Mouse (Mus musculus): ENCODE measurements around the gene Kcnmb2.
A peak's percentile ranks its signal among the peaks of the same experiment; 100 is the strongest.

Gene Kcnmb2

DNA sequence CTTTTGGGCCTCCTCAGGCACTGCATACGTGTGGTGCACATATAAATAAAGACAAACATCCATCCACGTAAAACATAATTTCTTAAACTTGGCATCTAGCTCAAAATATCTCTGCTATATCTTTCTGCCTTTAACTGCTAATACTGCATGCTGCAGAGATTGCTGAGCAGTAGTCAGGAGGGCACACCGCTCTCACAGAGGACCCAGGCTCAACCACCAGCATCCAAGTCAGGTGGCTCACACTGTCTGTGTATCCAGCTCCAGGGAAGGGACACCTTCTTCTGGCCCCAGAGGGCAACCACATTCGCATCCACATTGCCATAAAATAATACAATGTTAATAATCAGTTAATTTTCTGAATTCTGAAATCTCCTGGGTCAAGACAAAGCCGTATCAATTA, 241.9 kb downstream of the Kcnmb2 start:
- DNase-seq (ENCODE audit: low spot score): no peak

DNA sequence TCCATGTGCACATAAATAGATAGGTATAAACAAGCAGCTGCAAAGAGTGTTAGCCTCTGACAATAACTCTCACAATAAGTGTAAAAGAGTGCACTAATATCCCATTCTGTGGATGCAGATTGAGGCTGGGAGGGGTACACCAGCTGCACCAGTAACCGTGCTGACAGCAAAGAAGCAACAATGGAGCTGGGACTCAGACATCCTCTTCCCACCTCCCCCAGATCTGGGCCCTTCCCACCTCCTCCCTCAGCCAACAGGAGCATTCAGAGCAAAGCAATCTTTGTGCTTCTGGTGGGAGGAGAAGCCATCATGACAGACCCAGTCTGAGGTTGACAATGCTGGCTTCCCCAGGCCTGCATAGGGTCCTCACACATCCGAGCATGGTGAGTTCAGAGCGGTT, 242.3 kb downstream of the Kcnmb2 start:
- no peak for DNase-seq (ENCODE audit: low spot score)

- no peak for DNase-seq (ENCODE audit: low spot score)
Observed at GRCm38 (mm10) chr3:32147739-32148138, 245.4 kb downstream of the Kcnmb2 start.

DNA sequence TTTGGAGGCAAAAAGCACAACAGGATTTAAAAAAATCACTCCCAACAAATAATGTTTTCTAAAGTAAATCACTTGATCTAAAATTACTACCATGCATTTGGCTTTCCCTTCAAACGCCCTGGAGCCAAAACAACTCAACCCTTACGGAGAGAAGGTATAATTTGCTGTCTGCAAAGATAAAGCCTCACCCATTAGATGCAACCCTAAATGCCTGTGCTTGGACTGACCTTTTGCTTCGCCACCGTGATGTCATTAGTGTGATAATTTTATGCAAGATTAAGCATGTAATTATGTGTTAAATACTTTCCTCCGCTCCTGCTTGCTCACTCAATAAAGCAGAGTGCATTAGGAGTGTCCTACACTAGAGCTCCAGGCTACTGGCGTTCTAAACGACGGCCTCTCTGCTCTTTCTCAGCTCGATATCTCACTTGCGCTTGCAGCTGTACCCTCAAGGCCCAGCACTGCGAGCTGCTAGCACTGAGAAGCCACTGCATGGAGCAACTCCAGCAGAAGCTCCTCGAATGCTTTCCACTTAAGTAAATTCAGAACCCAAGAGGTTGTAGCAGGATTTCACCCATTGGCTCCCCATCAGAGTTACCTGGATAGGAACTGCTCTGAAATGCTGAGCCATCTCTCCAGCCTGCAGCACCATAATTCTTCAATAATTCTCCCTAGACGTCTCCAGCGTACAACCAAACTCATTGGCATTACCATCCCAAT, 247.7 kb downstream of the Kcnmb2 start:
- no peak for DNase-seq (ENCODE audit: low spot score)

GRCm38 (mm10) chr3:32180519-32180918, 278.2 kb downstream of the Kcnmb2 start:
- DNase-seq (ENCODE audit: low spot score): no peak

DNA sequence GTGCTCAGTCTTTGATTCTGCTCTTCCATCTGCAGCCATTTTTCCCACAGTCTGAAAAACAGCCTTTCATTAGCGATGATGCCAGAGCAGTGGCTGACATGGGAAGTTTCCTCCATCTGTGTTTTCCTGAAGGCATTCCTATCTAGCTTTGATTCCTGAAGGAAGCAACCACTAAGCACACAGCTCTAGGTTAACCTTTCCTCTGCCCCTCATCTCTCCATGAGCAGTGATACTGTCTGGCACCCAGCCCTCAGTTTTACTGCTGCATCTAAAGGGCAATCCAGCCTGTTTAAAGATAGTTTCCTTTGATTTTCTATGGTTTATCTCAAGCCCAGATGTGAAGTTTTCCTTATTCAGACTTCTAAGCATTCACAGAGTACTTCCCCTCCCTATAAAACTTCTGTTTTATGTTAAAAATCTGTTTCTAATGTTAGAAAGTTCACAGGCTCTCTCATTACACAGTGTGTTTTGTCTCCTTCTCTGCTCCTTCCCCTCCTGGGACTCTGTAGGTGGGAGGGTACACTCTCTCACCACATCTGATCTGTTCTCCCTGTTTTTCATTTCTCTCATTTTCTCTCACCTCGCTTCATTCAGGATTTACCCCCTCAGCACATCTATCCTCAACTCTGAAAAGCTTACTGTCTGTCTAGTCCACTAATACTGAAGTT, 283.7 kb downstream of the Kcnmb2 start:
- no peak for DNase-seq (ENCODE audit: low spot score)

GRCm38 (mm10) chr3:32188521-32188920, 286.2 kb downstream of the Kcnmb2 start:
- peak; percentile 35 for DNase-seq (ENCODE audit: low spot score)

DNA sequence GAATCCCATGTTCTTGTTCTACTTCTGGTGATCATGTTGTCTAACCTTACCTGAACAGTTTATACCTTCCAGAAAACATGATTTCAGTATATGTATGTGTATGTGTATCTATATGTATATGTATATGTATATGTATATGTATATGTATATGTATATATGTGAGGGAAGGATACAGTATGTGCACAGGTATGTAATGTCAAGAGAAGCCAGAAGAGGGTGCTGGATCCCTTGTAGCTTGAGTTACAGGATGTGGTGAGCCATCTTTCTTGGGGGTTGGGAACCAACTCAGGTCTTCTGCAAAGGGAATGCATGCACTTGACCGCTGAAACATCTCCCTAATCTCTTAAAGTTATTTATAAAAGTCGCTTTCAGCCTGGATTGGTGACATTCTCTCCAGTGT, 286.6 kb downstream of the Kcnmb2 start:
- DNase-seq (ENCODE audit: low spot score): no peak

DNA sequence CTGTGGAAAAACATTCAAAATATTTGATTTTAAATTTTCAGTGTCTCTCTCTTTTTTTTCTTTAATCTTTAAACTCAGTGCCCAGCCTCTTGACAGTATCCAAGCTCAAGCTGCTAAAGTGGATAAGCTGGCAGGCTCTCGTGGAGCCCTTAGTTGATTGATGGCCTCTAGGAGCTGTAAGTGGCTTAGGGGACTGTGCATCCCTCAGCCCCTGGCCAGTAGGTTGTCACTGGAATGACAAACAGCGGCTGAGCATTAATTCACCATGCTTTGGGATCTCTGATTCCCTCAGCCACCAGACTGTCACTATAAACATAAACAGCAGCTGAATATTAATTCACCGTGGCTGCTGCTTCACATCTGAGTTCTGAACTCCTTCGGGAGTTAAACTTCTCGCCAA, 287.6 kb downstream of the Kcnmb2 start:
- DNase-seq (ENCODE audit: low spot score): no peak

DNA sequence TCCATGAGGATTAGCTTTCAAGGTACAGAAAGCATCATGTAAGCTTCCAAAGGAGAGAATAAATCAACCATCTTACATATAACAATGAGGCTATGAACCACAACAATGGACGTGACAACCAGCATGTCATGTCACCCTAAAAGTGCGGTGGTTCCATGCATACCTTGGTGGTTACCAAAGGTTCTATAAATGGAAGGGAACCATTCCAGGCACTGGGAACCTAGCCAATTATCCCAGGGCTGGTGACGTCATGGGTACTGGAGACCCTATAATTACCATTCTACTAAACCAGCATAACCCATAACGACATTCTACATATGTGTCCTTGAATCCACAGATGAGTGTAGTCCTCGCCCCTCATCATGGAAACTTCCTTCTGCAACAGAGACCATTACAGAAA, 291.7 kb downstream of the Kcnmb2 start:
- no peak for DNase-seq (ENCODE audit: low spot score)

GRCm38 (mm10) chr3:32226755-32227154, 324.4 kb downstream of the Kcnmb2 start:
- no peak for DNase-seq (ENCODE audit: low spot score)

DNA sequence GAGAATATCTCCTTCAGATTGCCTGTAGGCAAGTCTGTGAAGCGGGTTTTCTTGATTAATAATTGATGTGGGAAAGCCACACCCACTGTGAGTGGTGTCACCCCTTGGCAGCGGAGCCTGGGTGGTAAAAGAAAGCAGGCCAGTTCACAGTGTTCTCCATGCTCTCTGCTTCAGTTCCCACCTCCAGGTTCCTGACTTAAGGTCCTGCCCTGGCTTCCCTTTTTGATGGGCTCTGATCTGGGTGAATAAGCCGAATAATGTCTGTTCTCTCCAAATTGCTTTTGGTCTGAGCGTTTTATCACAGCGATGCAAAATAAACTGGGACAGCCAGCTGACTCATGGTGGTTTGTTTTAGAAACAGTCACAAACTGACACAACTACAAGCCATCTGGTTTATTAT, 334.5 kb downstream of the Kcnmb2 start:
- peak; percentile 13 for DNase-seq (ENCODE audit: low spot score)

Measured in urinary bladder, postnatal 14 days (tissue).